Mouse (Mus musculus): Measurements from ENCODE around the gene AU040320.

DNA sequence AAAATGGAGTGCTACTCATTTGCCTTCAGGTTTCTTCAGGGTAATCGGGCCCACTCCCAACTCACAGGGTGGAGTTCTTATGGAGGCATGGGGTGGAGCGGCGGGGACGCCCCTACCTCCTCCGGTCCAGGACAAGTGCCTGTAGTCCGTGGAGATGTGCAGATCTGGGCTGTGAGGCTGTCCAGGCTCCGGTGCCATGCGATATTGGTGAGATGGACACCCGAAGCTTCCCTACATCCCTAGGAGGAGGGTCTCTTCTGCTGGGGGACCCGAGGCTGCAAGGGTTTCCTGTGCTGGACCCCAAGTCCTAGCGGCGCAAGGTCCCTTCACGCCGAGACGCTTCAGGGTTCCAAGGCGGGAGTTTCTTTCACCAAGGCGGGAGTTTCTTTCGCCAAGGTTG is 21.2 kb upstream of the AU040320 start:
- TF ChIP-seq CTCF (IDR thresholded peaks at IDR 0.05; ENCODE audit: borderline replicate concordance, insufficient read depth, low read length) (no peak), POLR2A (IDR thresholded peaks at IDR 0.05; ENCODE audit: low read depth, low read length) (no peak)
